Mouse (Mus musculus) intestine, embryonic 14.5 days (tissue): ENCODE data around the gene Tle4. TPM values are rescaled to one million over a fixed set of nuclear protein-coding genes. Genes with fewer than 3 reads are reported as not detected.

Experiments
- ATAC-seq: fragments of 200-750 bp; cut with Nextera tagmentation; replicated peaks from 2 replicates; pipeline ENCODE4 v1.8.0; 2017; ENCODE audit warnings: low read depth, moderate number of reproducible peaks, moderate TSS enrichment, moderate library complexity; ENCODE audit not compliant: low FRiP score, low TSS enrichment
- DNase-seq: peaks from one replicate; pipeline ENCODE4 v3.0.0-alpha.2; 2018; ENCODE audit warnings: low spot score
- H3K27ac ChIP-seq: fragments of 300-500 bp; sonication (generic); 2 replicates; pipeline ENCODE4 v1.5.1; 2014; ENCODE audit warnings: low read depth, mild to moderate bottlenecking, control low read depth
- H3K27me3 ChIP-seq: fragments of 300-500 bp; sonication (generic); replicated peaks from 2 replicates; pipeline ENCODE4 v1.6.1; 2014; ENCODE audit warnings: low read length, control low read depth; ENCODE audit not compliant: control insufficient read depth, insufficient read depth
- H3K36me3 ChIP-seq: fragments of 300-500 bp; sonication (generic); 2 replicates; pipeline ENCODE4 v1.6.1; 2014; ENCODE audit warnings: low read length, control low read depth; ENCODE audit not compliant: control insufficient read depth, insufficient read depth
- H3K4me1 ChIP-seq: fragments of 300-500 bp; sonication (generic); replicated peaks from 2 replicates; pipeline ENCODE4 v1.6.1; 2014; ENCODE audit warnings: low read length, control low read depth, mixed read lengths; ENCODE audit not compliant: control insufficient read depth, insufficient read depth
- H3K4me2 ChIP-seq: fragments of 300-500 bp; sonication (generic); 2 replicates; pipeline ENCODE4 v1.6.1; 2014; ENCODE audit warnings: low read length
- H3K4me3 ChIP-seq: fragments of 300-500 bp; sonication (generic); 2 replicates; pipeline ENCODE4 v1.5.1; 2014; ENCODE audit warnings: low read depth, low read length, control low read depth, mixed read lengths
- H3K9ac ChIP-seq: fragments of 300-500 bp; sonication (generic); 2 replicates; pipeline ENCODE4 v1.6.1; 2014; ENCODE audit warnings: mild to moderate bottlenecking, low read length
- H3K9me3 ChIP-seq: fragments of 300-500 bp; sonication (generic); 2 replicates; pipeline ENCODE4 v1.6.1; 2016; ENCODE audit warnings: low read length, control low read depth; ENCODE audit not compliant: control insufficient read depth
- WGBS: fragments of 180-500 bp; shearing (Covaris S2); extraction: QIAGEN DNeasy Blood & Tissue Kit; methylation state at CpG from one replicate; pipeline ENCODE4 v1.1.7; 2014; 5-methylcytosine and 5-hydroxymethylcytosine counted together
- polyA plus RNA-seq: library from polyadenylated mRNA; unstranded; fragments of >200 nt; fragmentation: Nextera tagmentation; extraction: Ambion mirVana; gene quantifications from 2 replicates; pipeline ENCODE4 v1.2.1, GENCODE M21; 2014

Gene Tle4
- polyA plus RNA-seq, 1 experiment from 2014 or later, result 15.5 TPM

DNA sequence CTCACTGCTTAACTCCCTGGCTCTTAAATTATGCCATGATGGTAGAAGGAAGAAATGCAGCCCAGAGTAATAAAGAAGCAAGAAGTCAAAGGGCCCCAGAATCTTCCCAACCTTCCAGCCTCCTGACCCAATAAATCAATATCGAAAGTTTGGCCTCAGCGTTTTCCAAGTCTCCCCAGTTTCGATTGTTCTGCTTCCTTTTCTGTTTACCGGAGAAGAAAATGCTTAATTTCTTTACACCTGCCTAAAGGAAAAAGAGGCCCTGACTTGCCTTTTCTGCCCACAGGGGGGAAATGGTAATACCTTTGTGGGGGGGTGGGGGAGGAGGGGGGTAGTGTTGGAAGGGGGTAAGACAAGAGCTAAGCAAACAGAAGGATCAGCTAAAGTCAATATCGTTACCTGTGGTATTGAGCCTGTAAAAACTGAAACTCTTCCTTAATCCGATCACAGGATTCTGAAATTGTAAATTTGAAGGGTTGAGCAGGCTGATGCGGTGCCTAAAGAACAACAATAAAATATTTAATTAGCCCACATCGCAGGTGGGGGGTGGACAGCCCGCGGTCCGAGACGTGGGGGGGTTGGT, 1.4 kb downstream of the Tle4 start:
- no peaks in the 10 kb centered on the region for H3K27me3 ChIP-seq
- peak overlapping the region; percentile 94 for H3K9ac ChIP-seq
- peaks cover 24% of the 10 kb centered on the region for H3K4me1 ChIP-seq
- peak overlapping the region; percentile 61 for H3K4me2 ChIP-seq
- H3K27ac ChIP-seq, result peak overlapping the region; percentile 96
- ATAC-seq (no peak), DNase-seq (no peak)
- WGBS, result under 1% methylated on average over 12 of the region's 12 CpGs
- H3K4me3 ChIP-seq, result peak overlapping the region; percentile 87
- no peaks in the 10 kb centered on the region for H3K9me3 ChIP-seq
- peaks cover 8% of the 10 kb centered on the region; the same call in 1 of the 2 replicates for H3K36me3 ChIP-seq

DNA sequence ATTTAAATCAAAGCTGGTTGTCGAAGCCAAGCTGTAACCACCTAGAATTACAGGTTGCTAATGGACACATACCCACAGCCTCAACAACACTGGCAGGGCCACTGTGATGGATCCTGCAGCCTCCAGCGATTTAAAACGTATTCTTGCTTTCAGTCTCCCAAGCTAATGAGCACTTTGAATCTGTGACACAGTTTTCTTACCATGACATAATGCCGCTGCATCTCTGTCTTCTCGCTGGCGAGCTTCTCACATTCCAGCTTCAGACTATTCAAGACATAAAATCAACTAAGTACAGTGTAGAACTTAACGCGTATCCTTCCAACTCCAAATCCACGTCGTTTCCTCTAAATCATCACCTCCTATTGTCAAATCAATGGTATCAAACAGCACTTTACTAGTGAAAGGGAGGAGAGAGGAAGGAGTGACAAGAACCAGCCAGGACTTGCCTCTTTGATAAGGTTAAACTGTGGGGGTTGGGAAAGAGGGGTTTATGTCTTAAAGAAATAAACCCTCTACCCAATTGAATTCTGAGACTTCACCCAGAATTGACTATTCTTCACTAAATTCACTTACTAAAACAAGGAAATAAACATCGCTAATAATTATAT, 2.4 kb downstream of the Tle4 start:
- Histone ChIP-seq H3K9ac (peak overlapping the region; percentile 94; the same call in 1 of the 2 replicates), H3K4me3 (peak overlapping the region; percentile 87), H3K9me3 (no peaks in the 10 kb centered on the region), H3K4me1 (peaks cover 19% of the 10 kb centered on the region), H3K27me3 (no peaks in the 10 kb centered on the region), H3K36me3 (peaks cover 11% of the 10 kb centered on the region; the same call in 1 of the 2 replicates), H3K4me2 (peak overlapping the region; percentile 61), H3K27ac (no peak overlapping the region)
- WGBS, result 26% methylated on average over 11 of the region's 11 CpGs
- ATAC-seq, result no peak
- DNase-seq, result no peak

- H3K4me1 ChIP-seq, result peaks cover 20% of the 10 kb centered on the region
- no peak overlapping the region for H3K9ac ChIP-seq
- H3K9me3 ChIP-seq, result no peaks in the 10 kb centered on the region
- no peaks in the 10 kb centered on the region for H3K27me3 ChIP-seq
- H3K4me2 ChIP-seq, result peak overlapping the region; percentile 61
- WGBS, result 61% methylated on average over 3 of the region's 3 CpGs
- peak overlapping the region; percentile 87 for H3K4me3 ChIP-seq
- no peak overlapping the region for H3K27ac ChIP-seq
- H3K36me3 ChIP-seq, result peaks cover 11% of the 10 kb centered on the region; the same call in 1 of the 2 replicates
- DNase-seq, result no peak
- ATAC-seq, result no peak
Observed at GRCm38 (mm10) chr19:14594537-14594936, 3.3 kb downstream of the Tle4 start.

DNA sequence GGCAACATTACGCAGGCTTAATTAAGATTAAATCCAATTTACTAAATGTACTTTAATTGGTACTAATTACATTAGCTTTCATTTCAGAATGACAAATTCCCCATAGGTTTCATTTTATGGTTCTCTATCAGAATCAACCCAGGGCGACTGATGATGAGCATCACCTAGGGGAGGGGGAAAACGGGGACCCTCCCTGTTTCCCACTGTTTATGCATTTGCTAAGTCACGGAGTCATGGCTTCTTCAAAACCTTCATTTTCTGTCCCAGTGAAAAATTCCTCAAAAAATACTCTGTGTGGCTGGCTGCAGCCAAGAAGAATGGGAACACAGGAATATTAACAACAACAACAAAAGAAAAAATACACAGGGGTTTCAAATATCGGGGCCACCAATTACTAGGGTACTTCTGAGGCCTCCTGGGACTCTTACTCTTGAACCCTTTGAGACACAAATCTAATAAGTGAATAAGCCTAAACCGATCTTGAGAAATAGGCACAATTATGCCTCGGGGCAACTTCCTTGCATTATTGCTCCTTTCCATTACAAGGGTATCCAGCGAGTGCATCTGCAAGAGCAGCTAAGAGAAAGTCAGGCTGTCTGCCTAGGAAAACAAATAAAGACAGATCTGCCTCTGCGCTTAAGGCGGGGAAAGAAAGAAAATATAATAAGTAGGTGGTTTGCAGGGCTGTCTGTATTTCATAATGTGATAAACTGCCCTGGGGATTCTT, 5.9 kb downstream of the Tle4 start:
- no peaks in the 10 kb centered on the region for H3K9me3 ChIP-seq
- peaks cover 11% of the 10 kb centered on the region; the same call in 1 of the 2 replicates for H3K36me3 ChIP-seq
- H3K27ac ChIP-seq, result no peak overlapping the region
- H3K27me3 ChIP-seq, result no peaks in the 10 kb centered on the region
- ATAC-seq, result no peak
- H3K9ac ChIP-seq, result no peak overlapping the region
- peaks cover 29% of the 10 kb centered on the region for H3K4me1 ChIP-seq
- H3K4me2 ChIP-seq, result no peak overlapping the region
- 75% methylated on average over 10 of the region's 10 CpGs for WGBS
- DNase-seq, result no peak
- H3K4me3 ChIP-seq, result no peak overlapping the region

GRCm38 (mm10) chr19:14590154-14590553, 7.7 kb downstream of the Tle4 start:
- Histone ChIP-seq H3K9me3 (no peaks in the 10 kb centered on the region), H3K4me2 (no peak overlapping the region), H3K27me3 (no peaks in the 10 kb centered on the region), H3K27ac (no peak overlapping the region), H3K4me3 (no peak overlapping the region), H3K36me3 (peaks cover 10% of the 10 kb centered on the region; the same call in 1 of the 2 replicates), H3K4me1 (peaks cover 31% of the 10 kb centered on the region), H3K9ac (no peak overlapping the region)
- no peak for DNase-seq
- WGBS, result 68% methylated on average over 7 of the region's 7 CpGs
- ATAC-seq, result no peak

DNA sequence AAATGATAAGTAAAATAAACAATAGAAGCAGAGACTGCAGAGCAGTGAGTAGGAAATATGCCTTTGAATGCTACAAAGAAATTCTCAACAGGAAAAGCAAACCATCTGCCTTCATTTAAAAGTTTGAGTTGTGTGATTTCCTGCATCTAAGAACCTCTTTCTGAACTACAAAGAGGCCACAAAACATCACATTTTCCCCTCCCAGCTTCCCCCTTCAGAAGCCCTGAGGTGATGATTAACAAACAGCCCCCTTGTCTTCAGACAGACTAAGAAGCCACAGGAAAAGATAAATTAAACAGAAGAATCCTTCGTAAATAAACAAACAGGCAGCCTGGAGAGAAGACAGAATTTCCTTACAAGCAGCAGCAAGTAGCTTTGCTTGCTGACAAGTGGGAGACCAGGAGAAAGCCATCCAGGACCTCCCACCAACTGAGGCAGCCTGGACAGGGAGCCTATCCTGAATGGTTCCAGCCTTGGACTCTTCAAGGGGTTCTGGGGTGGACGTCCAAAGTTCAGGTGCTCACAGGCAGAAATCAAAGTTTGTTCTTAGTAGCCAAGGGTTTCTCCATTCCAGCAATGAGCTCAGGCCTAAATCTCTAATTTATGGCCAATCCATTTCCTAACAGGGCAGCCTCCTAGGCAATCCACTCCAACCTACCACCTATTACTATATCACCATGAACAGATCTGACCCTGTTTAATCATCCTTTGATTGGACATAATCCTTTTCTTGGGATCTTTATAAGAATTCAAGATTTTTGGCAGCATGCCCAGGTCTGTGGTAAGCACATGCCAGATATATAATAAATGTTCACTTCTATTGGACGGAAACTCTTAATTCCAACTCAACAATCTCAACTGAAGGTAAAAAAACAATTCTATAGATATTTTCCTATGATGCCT, 9.4 kb downstream of the Tle4 start:
- WGBS, result 12% methylated on average over 3 of the region's 3 CpGs
- peaks cover 21% of the 10 kb centered on the region for H3K4me1 ChIP-seq
- no peak for ATAC-seq
- no peak overlapping the region for H3K27ac ChIP-seq
- DNase-seq, result no peak
- no peak overlapping the region for H3K4me2 ChIP-seq
- no peaks in the 10 kb centered on the region for H3K27me3 ChIP-seq
- no peaks in the 10 kb centered on the region for H3K9me3 ChIP-seq
- H3K9ac ChIP-seq, result no peak overlapping the region
- H3K4me3 ChIP-seq, result no peak overlapping the region
- H3K36me3 ChIP-seq, result peaks cover 11% of the 10 kb centered on the region; the same call in 1 of the 2 replicates

DNA sequence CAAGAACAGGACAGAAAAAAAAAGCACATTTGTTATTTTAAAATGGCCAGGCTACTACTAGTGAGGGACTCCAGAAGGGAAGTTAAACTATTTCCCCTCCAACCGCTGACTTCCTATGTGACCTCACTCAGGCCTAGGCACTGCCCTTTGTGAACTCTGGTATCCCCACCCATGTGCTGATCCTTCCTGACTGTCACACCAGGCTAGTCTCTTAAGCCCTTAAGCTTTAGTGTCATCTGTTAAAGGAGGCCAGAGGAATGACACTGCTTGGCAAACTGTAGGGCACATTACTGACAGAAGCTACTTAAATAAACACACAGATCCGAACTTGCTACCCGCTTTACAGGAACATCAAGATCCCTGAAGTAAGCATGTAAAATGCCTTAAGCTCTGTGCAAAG, 11.7 kb downstream of the Tle4 start:
- H3K36me3 ChIP-seq, result peaks cover 10% of the 10 kb centered on the region; the same call in 1 of the 2 replicates
- no peak overlapping the region for H3K4me3 ChIP-seq
- H3K4me2 ChIP-seq, result no peak overlapping the region
- 59% methylated on average over 3 of the region's 3 CpGs for WGBS
- H3K4me1 ChIP-seq, result peaks cover 21% of the 10 kb centered on the region
- no peak overlapping the region for H3K9ac ChIP-seq
- ATAC-seq, result no peak
- DNase-seq, result no peak
- H3K27me3 ChIP-seq, result no peaks in the 10 kb centered on the region
- H3K9me3 ChIP-seq, result no peaks in the 10 kb centered on the region
- H3K27ac ChIP-seq, result no peak overlapping the region

DNA sequence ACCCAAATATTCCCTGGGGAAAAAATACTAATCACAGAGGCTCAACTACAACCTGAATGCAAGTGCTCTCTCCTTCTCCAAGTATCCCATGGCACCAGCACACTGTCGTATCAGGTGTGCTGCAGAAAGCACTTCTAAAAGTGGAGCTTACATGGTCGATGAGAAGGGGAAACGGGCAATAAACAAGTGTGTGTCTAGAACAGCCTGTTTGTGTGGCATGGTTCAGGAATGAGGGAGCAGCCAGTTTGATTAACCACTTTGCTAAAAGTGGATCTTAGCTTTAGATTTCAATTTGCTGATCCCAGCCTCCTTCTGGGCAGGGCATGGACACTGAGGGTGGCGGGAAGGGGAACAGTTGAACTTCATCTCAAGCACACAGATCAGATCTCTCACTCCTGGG, 12.1 kb downstream of the Tle4 start:
- peaks cover 12% of the 10 kb centered on the region; the same call in 1 of the 2 replicates for H3K36me3 ChIP-seq
- H3K27me3 ChIP-seq, result no peaks in the 10 kb centered on the region
- ATAC-seq (no peak), DNase-seq (no peak)
- H3K9me3 ChIP-seq, result no peaks in the 10 kb centered on the region
- no peak overlapping the region for H3K4me3 ChIP-seq
- H3K4me1 ChIP-seq, result peaks cover 21% of the 10 kb centered on the region
- no peak overlapping the region for H3K4me2 ChIP-seq
- 72% methylated on average over 4 of the region's 4 CpGs for WGBS
- H3K27ac ChIP-seq, result no peak overlapping the region
- no peak overlapping the region for H3K9ac ChIP-seq
